25 mouse cellular contexts compared by ENCODE assay signal in the genomic region with DNA sequence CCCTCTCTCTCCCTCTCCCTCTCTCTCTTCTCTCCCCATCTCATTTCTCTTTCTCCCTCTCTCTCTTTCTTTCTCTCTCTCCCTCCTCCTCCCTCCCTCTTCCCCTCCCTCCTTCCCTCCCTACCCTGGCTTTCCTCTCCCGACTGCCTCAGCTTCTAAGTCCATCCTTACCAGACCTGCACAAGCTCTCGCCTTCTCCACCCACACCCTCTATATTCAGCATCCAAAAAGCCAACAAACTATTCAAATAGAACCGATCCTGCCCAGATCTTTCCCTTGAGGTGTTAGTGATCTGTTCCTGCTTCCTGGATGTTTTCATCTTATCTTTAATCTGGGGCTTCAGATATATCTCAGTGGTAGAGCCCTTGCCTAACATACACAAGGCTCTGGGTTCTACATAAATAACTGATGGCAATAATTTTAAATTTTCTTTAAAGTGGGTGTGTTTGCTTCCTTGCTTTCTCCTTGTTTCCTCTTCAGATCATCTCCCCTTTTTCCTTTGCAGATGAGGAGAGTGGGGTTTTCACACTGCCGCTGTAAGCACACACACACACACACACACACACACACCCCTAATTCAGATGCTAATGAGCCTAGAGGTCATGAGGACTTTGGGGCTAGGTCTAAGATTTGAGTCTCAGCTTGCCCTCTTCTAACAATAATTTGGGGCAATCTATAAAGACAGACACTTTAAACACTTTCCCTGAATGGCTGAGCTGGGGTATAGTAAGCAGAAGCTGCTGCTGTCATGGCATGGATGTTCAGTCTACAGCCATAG.
DNase-seq lines count a peak whose midpoint lies in the region; ATAC-seq lines count a peak whose summit lies in the region.
"Had no signal": no experiment of that assay in that cellular context is flagged by ENCODE, and none has a peak within 500 bp of the region (broad histone marks: within the 10 kb centered on the region; RNA-seq: fewer than 3 reads in every experiment).

No protein-coding gene starts in this region.

- peaks cover 5% of the 10 kb centered on the region; the same call in 1 of the 2 replicates for H3K4me1 ChIP-seq in midbrain, embryonic 11.5 days (ENCODE audit: control insufficient read depth, insufficient read depth, low read length)
- peaks cover 7% of the 10 kb centered on the region for H3K4me1 ChIP-seq in midbrain, embryonic 15.5 days

- no peak overlapping the region for H3K9ac ChIP-seq in midbrain, embryonic 11.5 days (ENCODE audit: low read length)
- H3K9ac ChIP-seq in midbrain, embryonic 15.5 days: no peak overlapping the region
- H3K9ac ChIP-seq: embryonic facial prominence, embryonic 15.5 days; hindbrain, embryonic 13.5 days; intestine, embryonic 15.5 days had no signal

- no peak for ATAC-seq in midbrain, embryonic 11.5 days (ENCODE audit: low FRiP score)
- no peak for ATAC-seq in midbrain, embryonic 15.5 days (replicated peaks)
- no peak for ATAC-seq in CD4-positive, CD25-positive, alpha-beta regulatory T cell, adult 4 months
- ATAC-seq: forebrain, embryonic 14.5 days; intestine, embryonic 15.5 days had no signal

- H3K27me3 ChIP-seq in midbrain, embryonic 11.5 days (ENCODE audit: control insufficient read depth, insufficient read depth, low read length): no peaks in the 10 kb centered on the region
- no peaks in the 10 kb centered on the region for H3K27me3 ChIP-seq in midbrain, embryonic 15.5 days (replicated peaks)
- H3K27me3 ChIP-seq: CH12.LX; embryonic facial prominence, embryonic 15.5 days; hindbrain, embryonic 13.5 days; intestine, embryonic 15.5 days had no signal

- no peaks in the 10 kb centered on the region for H3K36me3 ChIP-seq in midbrain, embryonic 11.5 days (ENCODE audit: control insufficient read depth, insufficient read depth, low read length)
- no peaks in the 10 kb centered on the region for H3K36me3 ChIP-seq in midbrain, embryonic 15.5 days (replicated peaks)
- H3K36me3 ChIP-seq: embryonic facial prominence, embryonic 15.5 days; forebrain, embryonic 10.5 days; G1E; hindbrain, embryonic 13.5 days; intestine, embryonic 15.5 days had no signal

- DNase-seq in embryo, embryonic 9.5 days (ENCODE audit: extremely low spot score): peak; percentile 19
- no peak for DNase-seq in embryo, embryonic 11 days
- DNase-seq in midbrain, embryonic 11.5 days (ENCODE audit: low spot score, missing footprints): peak; percentile 86
- peak; percentile 71 for DNase-seq in ES-CJ7 (ENCODE audit: low read depth, low spot score)
- DNase-seq in telencephalon, adult 2 months (ENCODE audit: low read depth, low spot score): peak; percentile 60
- DNase-seq: adrenal gland, adult 2 months; adrenal gland, postnatal 25 days; cerebellum, adult 11 months; cerebellum, adult 8-10 months; cerebellum, postnatal 14 days; gastrocnemius, postnatal 10 days; heart, adult 18-20 months; heart, postnatal 10 days; heart, postnatal 4 days had no signal

- WGBS in midbrain, embryonic 11.5 days: 58% methylated on average over 4 of the region's 4 CpGs
- 48% methylated on average over 4 of the region's 4 CpGs for WGBS in midbrain, embryonic 15.5 days

- H3K4me2 ChIP-seq in midbrain, embryonic 11.5 days: no peak overlapping the region
- no peak overlapping the region for H3K4me2 ChIP-seq in midbrain, embryonic 15.5 days
- H3K4me2 ChIP-seq: embryonic facial prominence, embryonic 15.5 days; hindbrain, embryonic 13.5 days; intestine, embryonic 15.5 days had no signal

- no peaks in the 10 kb centered on the region for H3K9me3 ChIP-seq in midbrain, embryonic 11.5 days (ENCODE audit: control insufficient read depth, low read length)
- H3K9me3 ChIP-seq in midbrain, embryonic 15.5 days: no peaks in the 10 kb centered on the region
- H3K9me3 ChIP-seq: embryonic facial prominence, embryonic 15.5 days; forebrain, embryonic 10.5 days; heart, embryonic 10.5 days; hindbrain, embryonic 13.5 days; intestine, embryonic 15.5 days had no signal

- no peak overlapping the region for H3K27ac ChIP-seq in midbrain, embryonic 11.5 days (ENCODE audit: low read depth, low read length)
- H3K27ac ChIP-seq in midbrain, embryonic 15.5 days: no peak overlapping the region
- H3K27ac ChIP-seq: embryonic facial prominence, embryonic 15.5 days; forebrain, embryonic 10.5 days; heart, embryonic 10.5 days; hindbrain, embryonic 13.5 days; intestine, embryonic 15.5 days had no signal

- no peak overlapping the region for H3K4me3 ChIP-seq in midbrain, embryonic 11.5 days (ENCODE audit: low read depth, low read length)
- no peak overlapping the region for H3K4me3 ChIP-seq in midbrain, embryonic 15.5 days
- H3K4me3 ChIP-seq: embryonic facial prominence, embryonic 15.5 days; erythroblast, embryonic 14.5 days; forebrain, embryonic 10.5 days; heart, embryonic 10.5 days; hindbrain, embryonic 13.5 days; intestine, embryonic 15.5 days had no signal
